Mouse (Mus musculus) midbrain, embryonic 11.5 days (tissue): ENCODE results near the gene Srebf2. TPM values are rescaled to one million over a fixed set of nuclear protein-coding genes. Genes with fewer than 3 reads are reported as not detected.

Experiments
- ATAC-seq: fragments of 200-750 bp; cut with Nextera tagmentation; 2 replicates; pipeline ENCODE4 v1.8.0; 2017; ENCODE audit warnings: moderate TSS enrichment, moderate library complexity; ENCODE audit not compliant: low FRiP score
- DNase-seq: peaks from one replicate; pipeline ENCODE4 v3.0.0; 2015; ENCODE audit warnings: low spot score; ENCODE audit errors: missing footprints
- H3K27ac ChIP-seq: fragments of 300-500 bp; sonication (generic); 2 replicates; pipeline ENCODE4 v1.5.1; 2014; ENCODE audit warnings: low read depth, low read length
- H3K27me3 ChIP-seq: fragments of 300-500 bp; sonication (generic); 2 replicates; pipeline ENCODE4 v1.6.1; 2014; ENCODE audit warnings: mild to moderate bottlenecking, low read length, moderate library complexity, mixed read lengths; ENCODE audit not compliant: control insufficient read depth, insufficient read depth
- H3K36me3 ChIP-seq: fragments of 300-500 bp; sonication (generic); 2 replicates; pipeline ENCODE4 v1.6.1; 2014; ENCODE audit warnings: mild to moderate bottlenecking, low read length, moderate library complexity, mixed read lengths; ENCODE audit not compliant: control insufficient read depth, insufficient read depth
- H3K4me1 ChIP-seq: fragments of 300-500 bp; sonication (generic); 2 replicates; pipeline ENCODE4 v1.6.1; 2014; ENCODE audit warnings: low read length; ENCODE audit not compliant: control insufficient read depth, insufficient read depth
- H3K4me2 ChIP-seq: fragments of 300-500 bp; sonication (generic); 2 replicates; pipeline ENCODE4 v1.6.1; 2014; ENCODE audit warnings: mild to moderate bottlenecking, moderate library complexity
- H3K4me3 ChIP-seq: fragments of 300-500 bp; sonication (generic); 2 replicates; pipeline ENCODE4 v1.5.1; 2014; ENCODE audit warnings: low read depth, low read length
- H3K9ac ChIP-seq: fragments of 300-500 bp; sonication (generic); 2 replicates; pipeline ENCODE4 v1.6.1; 2014; ENCODE audit warnings: low read length
- H3K9me3 ChIP-seq: fragments of 300-500 bp; sonication (generic); 2 replicates; pipeline ENCODE4 v1.6.1; 2016; ENCODE audit warnings: low read length; ENCODE audit not compliant: control insufficient read depth
- WGBS: fragments of 180-500 bp; shearing (Covaris S2); extraction: QIAGEN DNeasy Blood & Tissue Kit; methylation state at CpG from one replicate; pipeline ENCODE4 v1.1.7; 2014; 5-methylcytosine and 5-hydroxymethylcytosine counted together
- polyA plus RNA-seq: library from polyadenylated mRNA; unstranded; fragments of >200 nt; fragmentation: Nextera tagmentation; extraction: Ambion mirVana; gene quantifications from 2 replicates; pipeline ENCODE4 v1.2.1, GENCODE M21; 2014

The Srebf2 gene
- polyA plus RNA-seq, 1 experiment from 2014 or later, result 170 TPM

GRCm38 (mm10) chr15:82161965-82162600, 15.1 kb downstream of the Srebf2 start:
- Histone ChIP-seq H3K4me3 (no peak overlapping the region), H3K27me3 (no peaks in the 10 kb centered on the region), H3K27ac (no peak overlapping the region), H3K4me2 (no peak overlapping the region), H3K9me3 (no peaks in the 10 kb centered on the region), H3K36me3 (no peaks in the 10 kb centered on the region), H3K4me1 (peaks cover 28% of the 10 kb centered on the region), H3K9ac (no peak overlapping the region)
- ATAC-seq (no peak), DNase-seq (no peak)
- 90% methylated on average over 12 of the region's 12 CpGs for WGBS

GRCm38 (mm10) chr15:82163356-82164060, 16.5 kb downstream of the Srebf2 start:
- Histone ChIP-seq H3K27ac (0 out of 2 replicates have a peak overlapping the region, but pooled peaks have one; percentile 15), H3K4me1 (peaks cover 30% of the 10 kb centered on the region)
- 85% methylated on average over 10 of the region's 10 CpGs for WGBS

GRCm38 (mm10) chr15:82164061-82164399, 17.0 kb downstream of the Srebf2 start:
- H3K9ac ChIP-seq, result no peak overlapping the region
- H3K36me3 ChIP-seq, result 0 out of 2 replicates have a peak, but pooled peaks cover 2% of the 10 kb centered on the region
- 0 out of 2 replicates have a peak overlapping the region, but pooled peaks have one; percentile 15 for H3K27ac ChIP-seq
- 58% methylated on average over 4 of the region's 4 CpGs for WGBS
- H3K4me1 ChIP-seq, result peaks cover 31% of the 10 kb centered on the region
- H3K27me3 ChIP-seq, result no peaks in the 10 kb centered on the region
- no peak overlapping the region for H3K4me2 ChIP-seq
- no peaks in the 10 kb centered on the region for H3K9me3 ChIP-seq
- no peak for ATAC-seq
- H3K4me3 ChIP-seq, result no peak overlapping the region
- no peak for DNase-seq

More at GRCm38 (mm10) chr15:82163356-82164060, 16.5 kb downstream of the Srebf2 start:
- 0 out of 2 replicates have a peak, but pooled peaks cover 2% of the 10 kb centered on the region for H3K36me3 ChIP-seq
- H3K4me3 ChIP-seq, result no peak overlapping the region
- ATAC-seq (no peak), DNase-seq (no peak)
- no peak overlapping the region for H3K4me2 ChIP-seq
- no peaks in the 10 kb centered on the region for H3K9me3 ChIP-seq
- no peaks in the 10 kb centered on the region for H3K27me3 ChIP-seq
- H3K9ac ChIP-seq, result no peak overlapping the region

GRCm38 (mm10) chr15:82164496-82164895, 17.5 kb downstream of the Srebf2 start:
- H3K4me1 ChIP-seq, result peaks cover 31% of the 10 kb centered on the region
- no peak overlapping the region for H3K4me3 ChIP-seq
- no peak overlapping the region for H3K27ac ChIP-seq
- H3K9ac ChIP-seq, result no peak overlapping the region
- WGBS, result 84% methylated on average over 6 of the region's 7 CpGs
- 0 out of 2 replicates have a peak, but pooled peaks cover 2% of the 10 kb centered on the region for H3K36me3 ChIP-seq
- DNase-seq (no peak), ATAC-seq (no peak)
- H3K27me3 ChIP-seq, result no peaks in the 10 kb centered on the region
- no peaks in the 10 kb centered on the region for H3K9me3 ChIP-seq
- H3K4me2 ChIP-seq, result no peak overlapping the region

- peaks cover 9% of the 10 kb centered on the region for H3K36me3 ChIP-seq
- ATAC-seq, result 0 out of 2 replicates have a peak, but pooled peaks have one; percentile 52
- H3K4me1 ChIP-seq, result peaks cover 31% of the 10 kb centered on the region
- 56% methylated on average over 8 of the region's 8 CpGs for WGBS
- peak; percentile 97 for DNase-seq
- H3K9ac ChIP-seq, result peak overlapping the region; percentile 42; the same call in 1 of the 2 replicates
- H3K27me3 ChIP-seq, result no peaks in the 10 kb centered on the region
- no peak overlapping the region for H3K27ac ChIP-seq
- no peak overlapping the region for H3K4me2 ChIP-seq
- no peaks in the 10 kb centered on the region for H3K9me3 ChIP-seq
- no peak overlapping the region for H3K4me3 ChIP-seq
These were observed 18.6 kb downstream of the Srebf2 start for GRCm38 (mm10) chr15:82165332-82166239.

GRCm38 (mm10) chr15:82166240-82167100, 19.5 kb downstream of the Srebf2 start:
- Histone ChIP-seq H3K4me1 (peaks cover 31% of the 10 kb centered on the region), H3K4me2 (peak overlapping the region; percentile 7; the same call in 1 of the 2 replicates), H3K9ac (peak overlapping the region; percentile 42), H3K36me3 (peaks cover 17% of the 10 kb centered on the region), H3K4me3 (no peak overlapping the region), H3K9me3 (no peaks in the 10 kb centered on the region), H3K27me3 (no peaks in the 10 kb centered on the region), H3K27ac (peak overlapping the region; percentile 40)
- 46% methylated on average over 22 of the region's 22 CpGs for WGBS
- DNase-seq (no peak), ATAC-seq (no peak)

- no peak for ATAC-seq
- peaks cover 17% of the 10 kb centered on the region for H3K36me3 ChIP-seq
- no peaks in the 10 kb centered on the region for H3K9me3 ChIP-seq
- H3K27ac ChIP-seq, result no peak overlapping the region
- 55% methylated on average over 23 of the region's 23 CpGs for WGBS
- no peaks in the 10 kb centered on the region for H3K27me3 ChIP-seq
- H3K4me1 ChIP-seq, result peaks cover 29% of the 10 kb centered on the region
- no peak overlapping the region for H3K4me3 ChIP-seq
- H3K9ac ChIP-seq, result no peak overlapping the region
- no peak overlapping the region for H3K4me2 ChIP-seq
- no peak for DNase-seq
These were observed 20.5 kb downstream of the Srebf2 start for GRCm38 (mm10) chr15:82167201-82168168.
